Mouse (Mus musculus) stomach, postnatal 0 days (tissue): ENCODE measurements at regions not wholly inside any gene's neighbourhood (a gene's known extent, or its start where the extent isn't known, plus 50 kb on each side); places are given as distances from the start of the nearest gene placed in this dataset.

Experiments
- ATAC-seq: fragments of 200-750 bp; cut with Nextera tagmentation; 2 replicates; pipeline ENCODE4 v1.8.0; 2017; ENCODE audit not compliant: low FRiP score, low TSS enrichment
- DNase-seq: peaks from one replicate; pipeline ENCODE4 v3.0.0-alpha.2; 2016; ENCODE audit warnings: low spot score
- H3K27ac ChIP-seq: fragments of 300-500 bp; sonication (generic); replicated peaks from 2 replicates; pipeline ENCODE4 v1.5.1; 2014; ENCODE audit warnings: mild to moderate bottlenecking, control low read depth
- H3K27me3 ChIP-seq: fragments of 300-500 bp; sonication (generic); 2 replicates; pipeline ENCODE4 v1.6.1; 2014; ENCODE audit warnings: low read length; ENCODE audit not compliant: control insufficient read depth, insufficient read depth
- H3K36me3 ChIP-seq: fragments of 300-500 bp; sonication (generic); 2 replicates; pipeline ENCODE4 v1.6.1; 2014; ENCODE audit warnings: low read length, mixed read lengths; ENCODE audit not compliant: control insufficient read depth, insufficient read depth
- H3K4me1 ChIP-seq: fragments of 300-500 bp; sonication (generic); replicated peaks from 2 replicates; pipeline ENCODE4 v1.6.1; 2014; ENCODE audit warnings: antibody characterized with exemption; ENCODE audit not compliant: control insufficient read depth, insufficient read depth
- H3K4me2 ChIP-seq: fragments of 300-500 bp; sonication (generic); replicated peaks from 2 replicates; pipeline ENCODE4 v1.6.1; 2014; ENCODE audit warnings: low read depth, mild to moderate bottlenecking, control low read depth, moderate library complexity
- H3K4me3 ChIP-seq: fragments of 300-500 bp; sonication (generic); 2 replicates; pipeline ENCODE4 v1.5.1; 2014; ENCODE audit warnings: low read depth, low read length, control low read depth
- H3K9ac ChIP-seq: fragments of 300-500 bp; sonication (generic); 2 replicates; pipeline ENCODE4 v1.6.1; 2014; ENCODE audit warnings: mild to moderate bottlenecking, low read length, control low read depth, mixed read lengths
- H3K9me3 ChIP-seq: fragments of 300-500 bp; sonication (generic); 2 replicates; pipeline ENCODE4 v1.6.1; 2016; ENCODE audit warnings: low read length; ENCODE audit not compliant: control insufficient read depth
- CTCF ChIP-seq: IDR thresholded peaks from 2 replicates; pipeline ENCODE4 v1.5.1; 2016; ENCODE audit warnings: antibody characterized with exemption, low read depth, mild to moderate bottlenecking, moderate library complexity
- EP300 ChIP-seq: optimal IDR thresholded peaks from 2 replicates; pipeline ENCODE3; 2016; ENCODE audit warnings: antibody characterized with exemption
- WGBS: fragments of 180-500 bp; shearing (Covaris S2); extraction: QIAGEN DNeasy Blood & Tissue Kit; methylation state at CpG from one replicate; pipeline ENCODE4 v1.1.7; 2014; 5-methylcytosine and 5-hydroxymethylcytosine counted together

DNA sequence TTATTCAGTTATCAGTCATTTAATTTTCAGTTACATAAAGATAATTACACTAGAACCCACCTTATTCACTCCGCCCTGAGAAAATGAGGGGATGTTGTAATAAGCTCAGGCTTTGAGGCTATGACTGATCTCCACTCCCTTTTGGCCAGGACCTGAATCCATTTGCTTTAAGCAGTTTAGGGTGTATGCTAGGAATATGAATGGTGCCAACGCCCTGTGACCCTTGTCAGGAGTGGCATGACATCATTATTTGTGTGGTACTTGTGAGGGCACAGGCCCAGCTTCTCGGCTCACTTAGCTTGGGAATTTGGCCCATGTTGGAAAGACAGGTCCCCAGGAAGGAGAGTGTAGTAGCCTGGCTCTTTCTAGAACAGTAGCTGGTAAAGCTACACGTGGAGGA is 61.0 kb upstream of the Nfe2l2 start:
- peak overlapping the region; percentile 50; the same call in 1 of the 2 replicates for H3K27ac ChIP-seq

DNA sequence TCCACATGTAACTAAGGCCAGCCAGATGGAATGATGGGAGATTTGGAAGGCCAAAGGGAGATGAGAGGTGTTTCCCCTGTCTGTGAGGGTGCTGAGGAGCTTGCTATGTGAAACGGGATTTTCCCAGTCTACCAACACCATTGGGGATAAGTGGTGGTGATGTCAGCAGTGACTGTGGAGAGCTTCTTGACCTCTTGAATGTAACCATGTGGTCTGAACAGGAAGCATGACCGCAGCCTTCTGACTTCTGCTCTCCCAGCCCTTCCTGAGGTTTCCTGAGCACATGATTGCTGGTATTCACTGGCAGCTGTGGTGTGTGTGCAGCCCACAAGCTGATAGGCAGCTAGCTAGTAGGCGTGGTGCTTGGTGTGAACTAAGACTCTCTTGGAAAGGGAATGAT is 58.8 kb upstream of the Nfe2l2 start:
- Histone ChIP-seq H3K36me3 (no peaks in the 10 kb centered on the region), H3K4me1 (peaks cover 5% of the 10 kb centered on the region), H3K4me3 (no peak overlapping the region), H3K27me3 (no peaks in the 10 kb centered on the region), H3K27ac (0 out of 2 replicates have a peak overlapping the region, but pooled peaks have one; percentile 40), H3K9me3 (no peaks in the 10 kb centered on the region), H3K4me2 (no peak overlapping the region), H3K9ac (no peak overlapping the region)
- no peak for TF ChIP-seq CTCF
- ATAC-seq (peak; percentile 88), DNase-seq (peak; percentile 73)
- 53% methylated on average over 3 of the region's 3 CpGs for WGBS

More for the DNA sequence above, 61.0 kb upstream of the Nfe2l2 start:
- Histone ChIP-seq H3K9ac (no peak overlapping the region), H3K27me3 (no peaks in the 10 kb centered on the region), H3K36me3 (no peaks in the 10 kb centered on the region), H3K4me2 (no peak overlapping the region), H3K4me1 (peaks cover 5% of the 10 kb centered on the region; the same call in 1 of the 2 replicates), H3K9me3 (no peaks in the 10 kb centered on the region), H3K4me3 (no peak overlapping the region)
- ATAC-seq, result peak; percentile 79
- 50% methylated on average over 4 of the region's 4 CpGs for WGBS
- peak; percentile 83 for DNase-seq
- TF ChIP-seq EP300 (no peak), CTCF (no peak)

DNA sequence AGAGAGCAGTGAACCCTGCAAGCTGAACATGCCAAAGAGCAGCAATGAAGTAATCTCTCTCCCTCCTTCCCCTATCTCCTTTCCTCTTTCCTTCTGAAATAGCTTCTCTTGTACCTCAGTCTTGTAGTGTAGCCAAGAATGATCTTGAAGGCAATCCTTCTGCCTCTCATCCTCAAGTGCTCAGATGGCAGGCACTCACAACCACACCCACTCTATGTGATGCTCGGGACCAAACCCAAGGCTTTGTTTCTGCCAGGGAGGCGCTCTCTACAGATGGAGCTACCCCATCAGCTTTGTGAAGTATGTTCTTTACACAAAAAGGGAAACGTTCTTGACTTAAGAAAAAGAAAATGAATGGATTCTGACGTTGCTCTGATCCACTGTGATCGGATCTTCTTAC is 57.6 kb upstream of the Nfe2l2 start:
- H3K36me3 ChIP-seq, result no peaks in the 10 kb centered on the region
- WGBS, result 65% methylated on average over 5 of the region's 5 CpGs
- no peak overlapping the region for H3K4me3 ChIP-seq
- DNase-seq, result no peak
- TF ChIP-seq EP300, result no peak
- no peak for TF ChIP-seq CTCF
- H3K9me3 ChIP-seq, result no peaks in the 10 kb centered on the region
- H3K4me2 ChIP-seq, result no peak overlapping the region
- H3K9ac ChIP-seq, result no peak overlapping the region
- H3K27me3 ChIP-seq, result no peaks in the 10 kb centered on the region
- H3K4me1 ChIP-seq, result peaks cover 5% of the 10 kb centered on the region
- ATAC-seq, result no peak
- H3K27ac ChIP-seq, result no peak overlapping the region

DNA sequence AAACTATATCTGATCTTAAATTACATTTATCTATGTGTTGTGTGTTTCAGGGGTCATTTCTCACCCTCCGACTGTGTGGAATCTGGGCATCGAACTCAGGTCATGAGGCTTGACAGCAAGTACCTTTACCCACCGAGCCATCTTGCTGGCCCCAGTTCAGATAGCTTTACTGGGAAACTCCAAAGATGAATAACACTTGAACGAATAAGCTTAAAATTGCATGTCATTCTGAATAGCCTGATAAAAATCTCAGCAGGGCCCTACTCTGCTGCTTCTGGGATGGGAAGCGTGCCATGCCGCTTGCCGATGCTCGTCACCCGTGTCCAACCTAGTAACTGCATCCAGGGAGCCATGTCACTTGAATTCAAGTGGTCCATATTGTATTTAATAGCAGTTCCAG is 57.2 kb upstream of the Nfe2l2 start:
- DNase-seq, result no peak

DNA sequence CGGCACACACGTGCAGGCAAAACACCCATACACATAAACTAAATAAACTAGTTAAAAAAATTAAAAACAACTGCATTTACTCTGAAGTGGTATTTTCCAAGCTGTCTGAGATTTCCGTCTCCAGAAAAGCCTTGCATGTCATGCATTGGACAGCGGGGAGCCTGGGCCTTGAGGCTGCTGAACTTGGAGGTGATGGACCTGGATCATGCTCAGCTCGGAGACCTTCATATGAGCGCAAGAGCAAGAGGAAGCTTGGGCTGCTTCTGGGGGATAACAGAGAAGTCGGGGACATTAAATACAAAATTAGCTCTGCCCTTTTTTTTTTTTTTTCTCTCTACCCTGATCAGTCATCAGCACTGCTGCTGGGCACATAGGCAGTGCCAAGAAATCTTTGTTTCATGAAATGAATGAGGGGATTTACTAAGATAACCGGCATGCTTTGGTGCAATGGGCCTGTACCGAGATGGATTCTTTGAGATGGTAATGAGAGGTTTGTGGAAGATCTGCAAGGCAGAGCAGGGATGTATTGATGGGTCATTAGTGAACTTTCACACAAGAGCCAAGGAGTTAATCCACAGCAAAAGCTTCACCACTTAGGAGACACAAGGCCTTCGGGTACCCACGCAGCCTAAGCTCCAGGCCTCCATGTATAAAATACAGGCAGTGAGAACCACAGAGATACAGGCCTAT is 54.9 kb upstream of the Nfe2l2 start:
- Histone ChIP-seq H3K36me3 (no peaks in the 10 kb centered on the region), H3K4me2 (no peak overlapping the region), H3K27me3 (no peaks in the 10 kb centered on the region), H3K4me3 (no peak overlapping the region), H3K27ac (peak overlapping the region; percentile 93; the same call in 1 of the 2 replicates), H3K4me1 (peaks cover 5% of the 10 kb centered on the region), H3K9me3 (no peaks in the 10 kb centered on the region), H3K9ac (no peak overlapping the region)
- no peak for ATAC-seq
- DNase-seq, result no peak
- WGBS, result 74% methylated on average over 11 of the region's 11 CpGs
- TF ChIP-seq EP300, result no peak
- TF ChIP-seq CTCF, result no peak

More for the DNA sequence above, 57.2 kb upstream of the Nfe2l2 start:
- no peak overlapping the region for H3K4me2 ChIP-seq
- ATAC-seq, result no peak
- H3K27ac ChIP-seq, result no peak overlapping the region
- peaks cover 5% of the 10 kb centered on the region for H3K4me1 ChIP-seq
- WGBS, result 79% methylated on average over 9 of the region's 9 CpGs
- no peak for TF ChIP-seq CTCF
- H3K4me3 ChIP-seq, result no peak overlapping the region
- no peaks in the 10 kb centered on the region for H3K27me3 ChIP-seq
- H3K9ac ChIP-seq, result no peak overlapping the region
- no peaks in the 10 kb centered on the region for H3K9me3 ChIP-seq
- H3K36me3 ChIP-seq, result no peaks in the 10 kb centered on the region

DNA sequence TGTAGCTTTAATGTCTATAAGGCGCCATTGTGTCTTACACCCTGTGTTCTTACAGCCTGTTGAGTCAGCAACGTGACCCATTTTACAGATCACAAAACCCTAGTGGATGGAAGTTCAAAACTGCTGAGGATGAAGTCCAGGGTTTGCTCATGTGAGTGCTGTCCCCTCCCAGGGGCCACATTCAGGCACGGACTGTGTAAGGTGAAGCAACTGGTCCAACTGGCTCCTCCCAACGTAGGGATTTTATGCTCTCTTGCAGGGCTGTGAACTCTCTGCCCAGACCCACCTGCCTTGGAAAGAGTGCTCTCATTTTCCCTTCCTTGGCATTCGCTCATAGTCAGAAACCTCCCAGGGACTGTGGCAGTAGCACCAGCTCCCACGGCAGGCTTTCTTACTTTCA is 53.8 kb upstream of the Nfe2l2 start:
- Histone ChIP-seq H3K27me3 (no peaks in the 10 kb centered on the region), H3K4me3 (no peak overlapping the region), H3K9me3 (no peaks in the 10 kb centered on the region), H3K27ac (peak overlapping the region; percentile 93), H3K4me2 (no peak overlapping the region), H3K36me3 (no peaks in the 10 kb centered on the region), H3K9ac (no peak overlapping the region), H3K4me1 (no peaks in the 10 kb centered on the region; the same call in none of the 2 replicates)
- DNase-seq (no peak), ATAC-seq (no peak)
- 76% methylated on average over 6 of the region's 6 CpGs for WGBS
- TF ChIP-seq CTCF, result no peak
- no peak for TF ChIP-seq EP300
